ENCODE assay signal across 8 mouse cellular contexts in genomic region chr5:34761509-34761908, GRCm38 (mm10). TPM values are rescaled to one million over a fixed set of nuclear protein-coding genes. Genes with fewer than 3 reads are reported as not detected.
A peak's percentile ranks its signal among the peaks of the same experiment; 100 is the strongest.
DNase-seq lines count a peak whose midpoint lies in the region; ATAC-seq and TF ChIP-seq lines count a peak whose summit lies in the region.

Gene Htt (plus strand): TSS chr5:34761740.

- no peaks in the 10 kb centered on the region for H3K27me3 ChIP-seq in kidney, embryonic 14.5 days (ENCODE audit: control insufficient read depth, insufficient read depth, low read length)
- H3K27me3 ChIP-seq in limb, embryonic 15.5 days = no peaks in the 10 kb centered on the region

- peak; percentile 96 for DNase-seq in A20 (ENCODE audit: low read depth, low spot score)
- DNase-seq in heart, adult 9 months (ENCODE audit: low spot score in 2 of 2) = peak; percentile 96 to 97
- DNase-seq in monocyte, adult 2 months (ENCODE audit: low read depth in 1 of 2, low spot score in 2 of 2) = peak; percentile 80 to 90
- peak; percentile 95 to 96 for DNase-seq in spleen, postnatal 36 days (ENCODE audit: low spot score in 2 of 2)

- TF ChIP-seq POLR2A in bone marrow macrophage, adult 2 months (IDR thresholded peaks at IDR 0.05; ENCODE audit: borderline replicate concordance, low read depth, low read length) = no peak
- peak; percentile 93 for TF ChIP-seq POLR2A in embryonic fibroblast, embryonic 13.5 days (IDR thresholded peaks at IDR 0.05; ENCODE audit: low read depth, low read length)

- H3K4me1 ChIP-seq in bone marrow macrophage, adult 2 months (ENCODE audit: control insufficient read depth, insufficient read depth, low read length) = peaks cover 21% of the 10 kb centered on the region
- no peaks in the 10 kb centered on the region; the same call in 1 of the 2 replicates for H3K4me1 ChIP-seq in embryonic fibroblast, embryonic 13.5 days (ENCODE audit: control insufficient read depth, insufficient read depth, low read length)
- H3K4me1 ChIP-seq in kidney, embryonic 14.5 days (ENCODE audit: control insufficient read depth, insufficient read depth, low read length) = peaks cover 4% of the 10 kb centered on the region; the same call in 1 of the 2 replicates
- H3K4me1 ChIP-seq in limb, embryonic 15.5 days = peaks cover 17% of the 10 kb centered on the region

- peak within 1 kb of the TSS; percentile 95 for H3K9ac ChIP-seq in kidney, embryonic 14.5 days (ENCODE audit: low read depth, low read length)
- peak within 1 kb of the TSS; percentile 92 for H3K9ac ChIP-seq in limb, embryonic 15.5 days

- WGBS in kidney, embryonic 14.5 days = under 1% methylated on average over 35 of the region's 35 CpGs
- under 1% methylated on average over 35 of the region's 35 CpGs for WGBS in limb, embryonic 15.5 days

- H3K9me3 ChIP-seq in kidney, embryonic 14.5 days (ENCODE audit: control insufficient read depth, low read length) = no peaks in the 10 kb centered on the region
- H3K9me3 ChIP-seq in limb, embryonic 15.5 days = no peaks in the 10 kb centered on the region

- ATAC-seq in kidney, embryonic 14.5 days (ENCODE audit: low FRiP score, low TSS enrichment) = peak; percentile 98
- peak; percentile 98 for ATAC-seq in limb, embryonic 15.5 days (ENCODE audit: insufficient number of reproducible peaks, low FRiP score, low TSS enrichment, low read depth)

- peak within 1 kb of the TSS; percentile 77 for H3K27ac ChIP-seq in bone marrow macrophage, adult 2 months (ENCODE audit: insufficient read depth, low read depth, low read length)
- peak within 1 kb of the TSS; percentile 71 for H3K27ac ChIP-seq in embryonic fibroblast, embryonic 13.5 days (ENCODE audit: insufficient read depth, low read length)
- peak within 1 kb of the TSS; percentile 94 for H3K27ac ChIP-seq in kidney, embryonic 14.5 days (ENCODE audit: low read depth, low read length)
- peak within 1 kb of the TSS; percentile 92 for H3K27ac ChIP-seq in limb, embryonic 15.5 days

- peak within 1 kb of the TSS; percentile 85 for H3K4me3 ChIP-seq in bone marrow macrophage, adult 2 months (ENCODE audit: insufficient read depth, low read length)
- H3K4me3 ChIP-seq in embryonic fibroblast, embryonic 13.5 days (ENCODE audit: insufficient read depth, low read length) = peak within 1 kb of the TSS; percentile 88
- H3K4me3 ChIP-seq in kidney, embryonic 14.5 days (ENCODE audit: low read length) = peak within 1 kb of the TSS; percentile 99
- H3K4me3 ChIP-seq in limb, embryonic 15.5 days = peak within 1 kb of the TSS; percentile 98

- H3K36me3 ChIP-seq in kidney, embryonic 14.5 days (ENCODE audit: control insufficient read depth, insufficient read depth, low read length) = no peaks in the 10 kb centered on the region
- H3K36me3 ChIP-seq in limb, embryonic 15.5 days = no peaks in the 10 kb centered on the region

- TF ChIP-seq CTCF in bone marrow macrophage, adult 2 months (IDR thresholded peaks at IDR 0.05; ENCODE audit: low read depth, low read length) = no peak
- TF ChIP-seq CTCF in embryonic fibroblast, embryonic 13.5 days (IDR thresholded peaks at IDR 0.05; ENCODE audit: borderline replicate concordance, insufficient read depth, low read length) = 0 out of 2 replicates have a peak, but pooled peaks have one; percentile 11

- peak within 1 kb of the TSS; percentile 86 for H3K4me2 ChIP-seq in kidney, embryonic 14.5 days (replicated peaks; ENCODE audit: low read depth, low read length)
- peak within 1 kb of the TSS; percentile 86 for H3K4me2 ChIP-seq in limb, embryonic 15.5 days

RNA-seq across cellular contexts. Expression of gene Htt, which starts in this region (rescaled TPM):
- 21.9 and 24.7 TPM in 2 replicates for polyA plus RNA-seq in bone marrow macrophage, adult 2 months (2012; ENCODE audit: insufficient read depth, insufficient read length, missing spikeins)
- polyA plus RNA-seq in embryonic fibroblast, embryonic 13.5 days (2011; ENCODE audit: insufficient read length, low read depth, missing spikeins) = 30.9 and 31.4 TPM in 2 replicates
- 15.9 and 21.4 TPM in 2 replicates for polyA plus RNA-seq in kidney, embryonic 14.5 days (2014; fragmentation: Nextera tagmentation; extraction: Ambion mirVana)
- polyA plus RNA-seq in limb, embryonic 15.5 days (2015; fragmentation: Nextera tagmentation; extraction: Ambion mirVana) = 9.4 and 11.3 TPM in 2 replicates

Comparison
In these comparisons a context has a peak if more than half of its experiments do, and no peak if none do; other contexts are left out.
1. Peak in every context shown above with its lines: DNase-seq, ATAC-seq, H3K4me3 ChIP-seq and H3K27ac ChIP-seq.